Mouse (Mus musculus) right cerebral cortex, postnatal 36 days (tissue): Measurements from ENCODE around the gene Gtdc1.

Source experiments
- DNase-seq, 2 experiments: peaks; one replicate each; pipeline ENCODE4 v3.0.0; 2022; ENCODE audit warnings: low spot score in 2 of 2, mixed read lengths in 1 of 2

Gtdc1 gene

GRCm38 (mm10) chr2:44590881-44591280, 336.6 kb downstream of the Gtdc1 start:
- no peak for DNase-seq

DNA sequence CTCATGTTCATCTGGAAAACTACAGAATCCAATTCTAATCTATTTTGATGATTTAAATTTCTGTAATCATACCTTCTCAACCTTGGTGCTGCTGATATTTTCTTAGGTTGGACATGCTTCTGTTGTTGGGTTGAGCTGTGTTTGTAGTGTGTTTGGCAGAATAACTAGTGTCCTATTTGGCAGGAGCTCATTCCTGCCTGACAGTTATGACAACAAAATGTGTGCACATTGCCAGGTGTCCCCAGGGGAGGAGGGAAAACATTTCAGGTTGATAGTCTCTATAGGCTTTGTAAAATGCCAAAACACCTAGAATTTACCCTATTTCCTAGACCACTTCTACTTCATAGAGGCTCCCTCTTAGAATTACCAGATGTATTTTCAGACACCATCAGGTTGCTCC, 343.4 kb downstream of the Gtdc1 start:
- DNase-seq = no peak

DNA sequence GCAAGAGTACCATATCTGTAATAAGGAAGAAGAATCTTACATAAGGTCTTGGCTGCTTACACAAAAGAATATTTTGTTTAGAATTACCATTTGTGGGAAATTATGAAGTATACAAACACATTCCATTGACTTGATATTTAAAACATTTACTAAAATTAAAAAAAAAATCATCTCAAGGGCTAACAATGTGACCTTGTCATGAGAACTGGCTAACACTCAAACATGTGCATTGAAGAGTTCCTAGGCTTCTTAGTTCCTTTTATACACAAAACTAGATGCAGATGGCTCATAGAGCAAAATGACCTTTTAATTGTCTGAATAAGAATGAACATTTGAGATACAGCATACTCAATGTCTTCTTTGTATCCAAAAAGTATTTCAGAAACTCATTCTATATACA, 344.0 kb downstream of the Gtdc1 start:
- DNase-seq = no peak

DNA sequence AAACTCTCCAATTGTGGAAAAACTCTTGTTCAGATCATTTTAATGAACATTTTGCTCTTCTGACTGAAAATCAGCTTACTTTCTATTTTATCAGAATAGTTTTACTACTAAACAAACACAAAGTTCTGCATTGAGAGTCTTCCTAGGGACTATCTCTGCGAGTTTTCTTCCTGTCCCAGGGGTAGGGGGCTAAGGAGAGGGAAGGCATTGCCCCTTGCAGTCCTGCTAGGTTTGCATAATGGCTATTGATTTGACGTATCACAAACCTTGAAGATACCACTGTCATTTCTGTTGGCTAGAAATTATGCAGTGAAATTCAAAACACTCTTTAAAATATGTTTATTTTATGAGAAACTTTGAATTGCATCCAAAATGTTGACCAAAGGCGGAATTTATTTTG, 355.6 kb downstream of the Gtdc1 start:
- DNase-seq = no peak

GRCm38 (mm10) chr2:44571156-44571555, 356.3 kb downstream of the Gtdc1 start:
- DNase-seq = no peak

- no peak for DNase-seq
Observed at GRCm38 (mm10) chr2:44569140-44569952, 358.1 kb downstream of the Gtdc1 start.

- peak; percentile 35 to 48 for DNase-seq
Observed at GRCm38 (mm10) chr2:44564776-44565692, 362.4 kb downstream of the Gtdc1 start.

DNA sequence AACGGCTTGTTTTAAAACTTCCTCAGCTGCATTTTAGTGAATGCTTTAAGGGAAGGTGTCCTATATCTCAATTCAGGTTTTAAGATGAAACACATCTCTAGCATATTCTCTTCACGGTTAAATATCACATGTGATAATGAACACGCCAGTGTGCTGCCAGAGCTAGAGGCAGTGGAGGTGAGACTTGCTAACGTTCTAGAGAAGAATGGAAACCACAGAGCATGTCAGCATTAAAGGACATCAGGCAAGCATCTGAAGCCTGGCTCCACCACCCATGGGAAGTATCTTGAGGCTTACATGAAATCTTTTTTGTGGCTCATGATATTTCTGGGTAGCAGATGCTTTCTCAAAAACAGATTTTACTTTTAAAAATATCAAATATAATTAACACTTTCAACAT, 365.7 kb downstream of the Gtdc1 start:
- DNase-seq = no peak

DNA sequence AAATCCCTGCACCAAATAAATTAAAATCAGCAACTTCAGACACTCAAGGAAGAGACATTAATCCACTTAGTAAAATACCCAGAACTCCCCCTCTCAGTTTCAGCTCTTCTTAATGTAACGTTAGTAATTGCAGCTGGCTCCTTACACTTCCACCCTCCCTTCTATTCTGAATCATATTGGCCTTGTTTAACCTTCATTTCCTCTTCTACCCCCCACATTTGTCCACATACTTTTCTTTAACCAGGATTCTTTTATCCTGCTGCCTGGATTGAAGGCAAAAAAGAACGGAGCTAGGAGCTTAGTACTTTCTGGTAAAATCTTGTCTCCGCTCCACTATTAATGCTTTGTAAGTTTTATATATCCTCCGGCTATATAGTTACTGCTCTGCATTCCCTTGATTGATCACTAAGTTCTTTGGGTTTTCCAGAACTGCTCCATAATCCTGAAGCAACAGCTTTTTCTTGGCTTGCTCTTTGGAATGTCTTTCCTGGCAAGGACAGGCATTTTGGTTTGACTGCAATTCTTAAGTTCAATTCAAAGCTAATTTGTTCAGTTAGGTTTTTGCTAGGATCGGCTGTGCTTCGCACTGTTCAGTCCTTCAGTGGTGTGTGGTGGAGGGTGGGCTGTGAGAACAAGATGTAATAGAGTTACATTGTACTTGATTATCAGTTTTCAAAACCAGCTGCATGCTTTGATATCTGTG, 368.1 kb downstream of the Gtdc1 start:
- DNase-seq = no peak

DNA sequence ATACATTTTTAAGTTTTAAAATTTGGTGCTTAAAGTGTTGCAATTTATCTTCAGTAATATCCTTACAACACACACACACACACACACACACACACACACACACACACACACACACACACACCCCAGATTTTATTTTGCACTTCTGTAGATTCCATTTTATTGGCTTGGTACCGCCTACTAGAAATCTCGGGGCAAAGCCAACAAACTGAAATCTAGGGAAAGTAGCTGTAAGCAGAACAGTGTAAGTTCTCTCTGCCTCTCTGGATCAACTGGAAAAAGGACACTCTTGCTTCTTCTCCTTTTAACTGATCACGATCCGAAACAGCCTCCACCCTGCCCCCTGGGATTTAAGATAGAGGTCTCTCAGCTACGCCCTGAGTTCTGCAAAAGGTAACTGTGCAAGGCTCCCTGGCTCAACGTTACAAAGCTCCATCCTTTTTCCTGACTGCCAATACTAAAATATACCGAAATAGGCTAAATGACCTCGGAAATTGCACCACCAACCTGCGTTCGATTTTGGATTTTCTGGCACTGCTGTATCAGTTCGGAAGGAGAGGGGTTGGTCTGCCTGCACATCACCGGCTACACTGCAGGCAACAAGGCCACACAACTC, 369.7 kb downstream of the Gtdc1 start:
- no peak for DNase-seq

- DNase-seq = peak in 1 of 2 experiments; percentile 71
Observed at GRCm38 (mm10) chr2:44556861-44557592, 370.4 kb downstream of the Gtdc1 start.

- DNase-seq = no peak
Observed at GRCm38 (mm10) chr2:44554716-44555115, 372.7 kb downstream of the Gtdc1 start.

DNA sequence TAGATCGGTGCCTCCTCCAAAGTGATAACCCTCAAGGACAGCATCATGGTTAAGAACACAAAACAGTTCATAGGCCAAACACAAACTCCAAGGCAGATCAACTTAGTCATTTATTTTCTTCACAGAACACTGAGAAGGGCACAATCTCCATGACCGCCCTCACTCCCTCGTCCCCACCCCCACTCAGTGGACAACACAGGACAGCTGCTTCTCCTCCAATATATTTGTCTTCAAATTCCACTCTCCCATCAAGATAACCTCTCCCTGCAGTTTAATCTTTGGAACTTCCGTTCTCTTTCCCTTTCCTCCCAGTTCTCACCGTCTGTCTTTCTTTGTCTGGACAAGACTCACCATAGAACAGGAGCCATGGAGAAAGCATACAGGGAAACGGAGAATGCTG, 378.1 kb downstream of the Gtdc1 start:
- no peak for DNase-seq

- no peak for DNase-seq
Observed at GRCm38 (mm10) chr2:44542775-44543174, 384.7 kb downstream of the Gtdc1 start.

- no peak for DNase-seq
Observed at GRCm38 (mm10) chr2:44541726-44542125, 385.7 kb downstream of the Gtdc1 start.

- no peak for DNase-seq
Observed at GRCm38 (mm10) chr2:44540881-44541280, 386.6 kb downstream of the Gtdc1 start.

DNA sequence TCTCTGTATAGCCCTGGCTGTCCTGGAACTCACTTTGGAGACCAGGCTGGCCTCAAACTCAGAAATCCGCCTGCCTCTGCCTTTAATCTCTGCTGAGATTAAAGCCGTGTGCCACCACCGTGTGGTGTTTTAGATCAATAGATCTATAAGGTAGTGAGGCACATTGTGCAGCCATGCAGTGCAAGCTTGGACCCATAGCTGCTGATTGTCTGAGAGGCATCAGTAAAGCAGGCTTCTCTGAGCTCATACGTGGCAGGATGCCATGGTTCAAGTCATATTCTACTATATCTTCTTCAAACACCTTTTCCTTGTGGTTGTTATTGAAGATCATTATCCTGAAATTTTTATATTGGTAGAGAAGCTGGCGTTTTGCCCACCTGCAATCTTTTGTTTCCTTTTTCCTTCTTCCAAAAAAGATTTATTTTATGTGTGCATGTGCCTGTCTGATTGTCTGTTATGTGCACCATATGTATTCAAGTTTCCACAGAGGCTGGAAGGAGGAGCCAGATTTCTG, 388.3 kb downstream of the Gtdc1 start:
- DNase-seq = no peak

- DNase-seq = no peak
Observed at GRCm38 (mm10) chr2:44538135-44538534, 389.3 kb downstream of the Gtdc1 start.

GRCm38 (mm10) chr2:44535760-44536159, 391.7 kb downstream of the Gtdc1 start:
- no peak for DNase-seq

DNA sequence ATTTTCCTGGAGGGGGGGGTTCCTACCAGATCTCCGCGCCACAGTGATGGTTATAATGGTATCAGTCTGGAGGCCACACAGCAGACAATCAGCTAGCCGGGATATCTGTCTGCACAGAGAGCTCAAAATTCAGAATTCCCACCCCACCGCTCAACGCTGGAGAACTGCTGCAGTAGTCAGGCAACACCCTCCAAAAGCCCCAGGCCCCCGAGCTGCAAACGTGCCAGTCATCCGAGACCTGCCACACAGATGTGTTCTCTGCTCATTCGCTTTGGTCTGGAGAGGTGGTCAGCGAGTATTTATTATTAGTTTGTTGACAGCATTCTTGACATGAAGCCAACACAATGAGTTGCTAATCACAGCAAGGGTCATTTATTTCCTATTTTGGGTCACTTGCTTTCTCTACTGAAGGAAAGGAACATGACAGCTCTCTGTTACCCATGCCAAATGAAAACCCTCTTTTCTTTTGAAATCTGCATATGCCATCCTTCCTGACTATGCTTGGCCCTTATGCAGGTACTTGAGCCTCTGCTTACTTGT, 392.3 kb downstream of the Gtdc1 start:
- DNase-seq = no peak
